Mouse (Mus musculus) heart, postnatal 0 days (tissue): ENCODE data around the gene Eif2s2.

Source experiments
- CTCF ChIP-seq: IDR thresholded peaks from 2 replicates; pipeline ENCODE4 v1.5.1; 2016; ENCODE audit warnings: antibody characterized with exemption, control low read depth, low read depth
- EP300 ChIP-seq: IDR thresholded peaks from 2 replicates; pipeline ENCODE4 v1.6.1; 2016; ENCODE audit warnings: antibody characterized with exemption, low read depth

GRCm38 (mm10) chr2:154848086-154848485 is 44.6 kb downstream of the Eif2s2 start:
- TF ChIP-seq CTCF (no peak), EP300 (no peak)
